Mouse (Mus musculus) ES-Bruce4 (cell line): ENCODE measurements around the gene Dll4.

Source experiments
- CTCF ChIP-seq: IDR thresholded peaks from one replicate; pipeline ENCODE4 v1.8.1; 2011; ENCODE audit warnings: low read depth, low read length
- POLR2A ChIP-seq: IDR thresholded peaks from one replicate; pipeline ENCODE4 v1.8.1; 2011; ENCODE audit warnings: low read length; ENCODE audit not compliant: insufficient read depth

GRCm38 (mm10) chr2:119364969-119365368 lies 39.4 kb downstream of the Dll4 start:
- TF ChIP-seq POLR2A (no peak), CTCF (no peak)
